Mouse (Mus musculus) kidney, embryonic 15.5 days (tissue): ENCODE measurements around the gene Parm1. TPM values are rescaled to one million over a fixed set of nuclear protein-coding genes. Genes with fewer than 3 reads are reported as not detected.

Source experiments
- ATAC-seq: fragments of 200-750 bp; cut with Nextera tagmentation; replicated peaks from 2 replicates; pipeline ENCODE4 v1.8.0; 2017; ENCODE audit warnings: moderate TSS enrichment; ENCODE audit not compliant: low FRiP score
- H3K27ac ChIP-seq: fragments of 300-500 bp; sonication (generic); 2 replicates; pipeline ENCODE4 v1.5.1; 2015; ENCODE audit warnings: mild to moderate bottlenecking, inconsistent platforms
- H3K27me3 ChIP-seq: fragments of 300-500 bp; sonication (generic); 2 replicates; pipeline ENCODE4 v1.6.1; 2015; ENCODE audit warnings: inconsistent platforms
- H3K36me3 ChIP-seq: fragments of 300-500 bp; sonication (generic); 2 replicates; pipeline ENCODE4 v1.6.1; 2015; ENCODE audit warnings: inconsistent platforms
- H3K4me1 ChIP-seq: fragments of 300-500 bp; sonication (generic); 2 replicates; pipeline ENCODE4 v1.6.1; 2015; ENCODE audit warnings: inconsistent platforms
- H3K4me2 ChIP-seq: fragments of 300-500 bp; sonication (generic); 2 replicates; pipeline ENCODE4 v1.6.1; 2015; ENCODE audit warnings: moderate library complexity, mild to moderate bottlenecking, inconsistent platforms
- H3K4me3 ChIP-seq: fragments of 300-500 bp; sonication (generic); replicated peaks from 2 replicates; pipeline ENCODE4 v1.5.1; 2015; ENCODE audit warnings: mild to moderate bottlenecking, inconsistent platforms
- H3K9ac ChIP-seq: fragments of 300-500 bp; sonication (generic); 2 replicates; pipeline ENCODE4 v1.6.1; 2015; ENCODE audit warnings: mild to moderate bottlenecking, inconsistent platforms
- H3K9me3 ChIP-seq: fragments of 300-500 bp; sonication (generic); replicated peaks from 2 replicates; pipeline ENCODE4 v1.6.1; 2016; ENCODE audit warnings: inconsistent platforms
- WGBS: fragments of 180-500 bp; shearing (Covaris S2); methylation state at CpG from one replicate; pipeline ENCODE4 v1.1.7; 2015; ENCODE audit warnings: mixed read lengths; 5-methylcytosine and 5-hydroxymethylcytosine counted together
- polyA plus RNA-seq: library from polyadenylated mRNA; unstranded; fragments of >200 nt; fragmentation: Nextera tagmentation; extraction: Ambion mirVana; gene quantifications from 2 replicates; pipeline ENCODE4 v1.2.1, GENCODE M21; 2015

Parm1 gene
- polyA plus RNA-seq, 1 experiment from 2014 or later = 11.5 TPM

GRCm38 (mm10) chr5:91581799-91582198 lies 64.4 kb downstream of the Parm1 start:
- Histone ChIP-seq H3K27ac (no peak overlapping the region), H3K36me3 (no peaks in the 10 kb centered on the region), H3K4me1 (no peaks in the 10 kb centered on the region), H3K9ac (no peak overlapping the region), H3K27me3 (no peaks in the 10 kb centered on the region), H3K4me2 (no peak overlapping the region), H3K4me3 (no peak overlapping the region), H3K9me3 (no peaks in the 10 kb centered on the region)
- no peak for ATAC-seq
- 92% methylated on average over 4 of the region's 4 CpGs for WGBS

- Histone ChIP-seq H3K4me1 (no peaks in the 10 kb centered on the region), H3K9me3 (no peaks in the 10 kb centered on the region), H3K4me2 (no peak overlapping the region), H3K27ac (no peak overlapping the region), H3K36me3 (no peaks in the 10 kb centered on the region), H3K4me3 (no peak overlapping the region), H3K27me3 (no peaks in the 10 kb centered on the region), H3K9ac (no peak overlapping the region)
- no peak for ATAC-seq
- WGBS = 65% methylated on average over 3 of the region's 3 CpGs
Observed at GRCm38 (mm10) chr5:91586206-91586605, 68.8 kb downstream of the Parm1 start.

GRCm38 (mm10) chr5:91594083-91594482 lies 76.7 kb downstream of the Parm1 start:
- no peak for ATAC-seq
- Histone ChIP-seq H3K27ac (no peak overlapping the region), H3K4me1 (0 out of 2 replicates have a peak, but pooled peaks cover 3% of the 10 kb centered on the region), H3K9me3 (no peaks in the 10 kb centered on the region), H3K4me2 (no peak overlapping the region), H3K36me3 (no peaks in the 10 kb centered on the region), H3K27me3 (no peaks in the 10 kb centered on the region), H3K9ac (no peak overlapping the region), H3K4me3 (no peak overlapping the region)
- whole genome bisulfite sequencing = 99% methylated on average over 5 of the region's 5 CpGs

GRCm38 (mm10) chr5:91597216-91597615 lies 79.8 kb downstream of the Parm1 start:
- WGBS = 30% methylated on average over 5 of the region's 5 CpGs
- 0 out of 2 replicates have a peak, but pooled peaks have one; percentile 15 for ATAC-seq

GRCm38 (mm10) chr5:91599801-91600200 lies 82.4 kb downstream of the Parm1 start:
- ATAC-seq = no peak
- no peak overlapping the region for H3K9ac ChIP-seq
- no peak overlapping the region for H3K4me2 ChIP-seq
- H3K27me3 ChIP-seq = no peaks in the 10 kb centered on the region
- WGBS = 38% methylated on average over 6 of the region's 7 CpGs
- H3K9me3 ChIP-seq = no peaks in the 10 kb centered on the region
- H3K4me3 ChIP-seq = no peak overlapping the region
- H3K27ac ChIP-seq = no peak overlapping the region
- H3K4me1 ChIP-seq = peaks cover 25% of the 10 kb centered on the region
- H3K36me3 ChIP-seq = no peaks in the 10 kb centered on the region

More at GRCm38 (mm10) chr5:91597216-91597615, 79.8 kb downstream of the Parm1 start:
- H3K4me2 ChIP-seq = no peak overlapping the region
- no peak overlapping the region for H3K4me3 ChIP-seq
- H3K27me3 ChIP-seq = no peaks in the 10 kb centered on the region
- H3K36me3 ChIP-seq = no peaks in the 10 kb centered on the region
- no peak overlapping the region for H3K27ac ChIP-seq
- peaks cover 8% of the 10 kb centered on the region; the same call in 1 of the 2 replicates for H3K4me1 ChIP-seq
- H3K9me3 ChIP-seq = no peaks in the 10 kb centered on the region
- H3K9ac ChIP-seq = no peak overlapping the region

GRCm38 (mm10) chr5:91603347-91603746 lies 85.9 kb downstream of the Parm1 start:
- H3K4me1 ChIP-seq = peaks cover 22% of the 10 kb centered on the region
- no peaks in the 10 kb centered on the region for H3K36me3 ChIP-seq
- no peaks in the 10 kb centered on the region for H3K9me3 ChIP-seq
- peak overlapping the region; percentile 24; the same call in 1 of the 2 replicates for H3K27ac ChIP-seq
- H3K4me3 ChIP-seq = no peak overlapping the region
- no peak overlapping the region for H3K9ac ChIP-seq
- no peak overlapping the region for H3K4me2 ChIP-seq
- WGBS = 25% methylated on average over 7 of the region's 7 CpGs
- peak; percentile 61 for ATAC-seq
- no peaks in the 10 kb centered on the region for H3K27me3 ChIP-seq

GRCm38 (mm10) chr5:91603787-91604439 lies 86.5 kb downstream of the Parm1 start:
- Histone ChIP-seq H3K4me2 (0 out of 2 replicates have a peak overlapping the region, but pooled peaks have one; percentile 22), H3K4me3 (no peak overlapping the region), H3K9ac (no peak overlapping the region), H3K9me3 (no peaks in the 10 kb centered on the region), H3K27me3 (no peaks in the 10 kb centered on the region), H3K27ac (0 out of 2 replicates have a peak overlapping the region, but pooled peaks have one; percentile 7), H3K36me3 (no peaks in the 10 kb centered on the region), H3K4me1 (peaks cover 22% of the 10 kb centered on the region)
- 32% methylated on average over 12 of the region's 12 CpGs for WGBS
- peak; percentile 82 for ATAC-seq

- Histone ChIP-seq H3K4me3 (no peak overlapping the region), H3K36me3 (no peaks in the 10 kb centered on the region), H3K27me3 (no peaks in the 10 kb centered on the region), H3K4me2 (no peak overlapping the region), H3K4me1 (peaks cover 21% of the 10 kb centered on the region), H3K27ac (no peak overlapping the region), H3K9me3 (no peaks in the 10 kb centered on the region), H3K9ac (no peak overlapping the region)
- no peak for ATAC-seq
- 89% methylated on average over 2 of the region's 2 CpGs for WGBS
Observed at GRCm38 (mm10) chr5:91607234-91607633, 89.8 kb downstream of the Parm1 start.

GRCm38 (mm10) chr5:91607841-91608240 lies 90.4 kb downstream of the Parm1 start:
- Histone ChIP-seq H3K27ac (no peak overlapping the region), H3K27me3 (no peaks in the 10 kb centered on the region), H3K9me3 (no peaks in the 10 kb centered on the region), H3K4me1 (peaks cover 20% of the 10 kb centered on the region), H3K36me3 (no peaks in the 10 kb centered on the region), H3K4me2 (no peak overlapping the region), H3K9ac (no peak overlapping the region), H3K4me3 (no peak overlapping the region)
- WGBS = 81% methylated on average over 7 of the region's 7 CpGs
- no peak for ATAC-seq

- Histone ChIP-seq H3K4me1 (peaks cover 9% of the 10 kb centered on the region), H3K9me3 (no peaks in the 10 kb centered on the region), H3K4me2 (no peak overlapping the region), H3K27ac (no peak overlapping the region), H3K9ac (no peak overlapping the region), H3K27me3 (no peaks in the 10 kb centered on the region), H3K36me3 (no peaks in the 10 kb centered on the region), H3K4me3 (no peak overlapping the region)
- 50% methylated on average over 4 of the region's 4 CpGs for WGBS
- ATAC-seq = no peak
Observed at GRCm38 (mm10) chr5:91609041-91609440, 91.6 kb downstream of the Parm1 start.

GRCm38 (mm10) chr5:91609511-91610300 lies 92.3 kb downstream of the Parm1 start:
- ATAC-seq = no peak
- H3K27me3 ChIP-seq = no peaks in the 10 kb centered on the region
- no peak overlapping the region for H3K4me3 ChIP-seq
- WGBS = 76% methylated on average over 3 of the region's 3 CpGs
- no peak overlapping the region for H3K9ac ChIP-seq
- H3K4me2 ChIP-seq = no peak overlapping the region
- no peak overlapping the region for H3K27ac ChIP-seq
- H3K9me3 ChIP-seq = no peaks in the 10 kb centered on the region
- H3K36me3 ChIP-seq = no peaks in the 10 kb centered on the region
- H3K4me1 ChIP-seq = peaks cover 3% of the 10 kb centered on the region; the same call in 1 of the 2 replicates

GRCm38 (mm10) chr5:91610499-91610898 lies 93.1 kb downstream of the Parm1 start:
- ATAC-seq = no peak
- Histone ChIP-seq H3K9me3 (no peaks in the 10 kb centered on the region), H3K4me2 (no peak overlapping the region), H3K27ac (no peak overlapping the region), H3K4me1 (peaks cover 3% of the 10 kb centered on the region; the same call in 1 of the 2 replicates), H3K36me3 (no peaks in the 10 kb centered on the region), H3K9ac (no peak overlapping the region), H3K27me3 (no peaks in the 10 kb centered on the region), H3K4me3 (no peak overlapping the region)
- WGBS = 87% methylated on average over 2 of the region's 2 CpGs
